Mouse (Mus musculus) embryonic fibroblast, embryonic 13.5 days (primary cell): Measurements from ENCODE around the gene Natd1. TPM values are rescaled to one million over a fixed set of nuclear protein-coding genes. Genes with fewer than 3 reads are reported as not detected.
"Not testable (repeated sequence)": the region's sequence is repeated elsewhere in the genome, so short reads cannot be mapped to it uniquely, and the experiment has no call there.

ENCODE experiments used
- H3K27ac ChIP-seq: 2 replicates; pipeline ENCODE4 v1.5.1; 2012; ENCODE audit warnings: low read length, control low read depth, inconsistent platforms; ENCODE audit not compliant: insufficient read depth
- H3K4me1 ChIP-seq: 2 replicates; pipeline ENCODE4 v1.6.1; 2011; ENCODE audit warnings: low read length; ENCODE audit not compliant: control insufficient read depth, insufficient read depth
- H3K4me3 ChIP-seq: 2 replicates; pipeline ENCODE4 v1.5.1; 2011; ENCODE audit warnings: mild to moderate bottlenecking, control low read depth, low read length; ENCODE audit not compliant: insufficient read depth
- CTCF ChIP-seq: IDR thresholded peaks from 2 replicates; pipeline ENCODE4 v1.5.1; 2011; ENCODE audit warnings: mild to moderate bottlenecking, control low read depth, low read length, moderate library complexity, borderline replicate concordance; ENCODE audit not compliant: insufficient read depth
- POLR2A ChIP-seq: IDR thresholded peaks from 2 replicates; pipeline ENCODE4 v1.6.1; 2011; ENCODE audit warnings: low read depth, mild to moderate bottlenecking, control low read depth, low read length, moderate library complexity
- polyA plus RNA-seq: library from polyadenylated mRNA; stranded (reverse); fragments of >200 nt; gene quantifications from 2 replicates; pipeline ENCODE4 v1.2.4, GENCODE M21; 2011; ENCODE audit warnings: low read depth; ENCODE audit not compliant: missing spikeins, insufficient read length

Natd1 gene
- polyA plus RNA-seq, 1 experiment: 15.1 TPM

DNA sequence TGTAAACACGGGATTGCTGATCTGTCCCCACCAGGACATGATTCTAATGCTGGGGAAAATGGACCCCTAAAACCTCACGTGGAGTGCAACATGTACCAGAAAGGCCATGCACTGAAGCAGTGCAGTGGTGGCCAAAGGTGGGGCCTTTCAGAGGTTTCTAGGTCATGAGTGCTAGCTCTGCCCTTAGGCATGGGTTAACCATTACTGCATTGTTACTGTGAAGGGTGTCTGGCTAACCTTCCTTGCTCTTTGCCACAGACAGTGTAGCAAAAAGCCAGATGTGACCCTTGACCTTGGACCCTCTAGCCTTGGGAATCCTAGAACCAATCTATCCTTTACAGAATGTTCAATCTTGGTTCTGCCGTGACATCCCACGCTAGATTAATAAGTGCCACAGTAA is 12.1 kb downstream of the Natd1 start:
- TF ChIP-seq CTCF: no peak
- no peak for TF ChIP-seq POLR2A
- no peaks in the 10 kb centered on the region for H3K4me1 ChIP-seq
- no peak overlapping the region for H3K27ac ChIP-seq
- H3K4me3 ChIP-seq: no peak overlapping the region

DNA sequence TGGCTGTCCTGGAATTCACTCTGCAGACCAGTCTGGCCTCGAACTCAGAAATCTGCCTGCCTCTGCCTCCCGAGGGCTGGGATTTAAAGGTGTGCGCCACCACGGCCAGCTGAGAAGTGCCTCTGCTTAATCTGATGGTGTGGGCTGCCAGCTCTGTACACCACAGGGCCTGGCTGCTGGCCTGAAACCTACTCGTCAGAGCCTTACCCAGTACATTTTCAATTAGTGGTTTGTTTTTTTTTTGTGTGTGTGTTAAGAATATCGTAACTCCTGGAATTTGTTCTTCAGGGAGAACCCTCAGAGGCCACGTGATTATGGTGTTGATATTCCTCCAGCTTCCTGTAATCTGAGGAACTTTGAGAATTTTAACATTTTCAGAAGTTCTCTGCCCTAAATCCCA is 12.5 kb downstream of the Natd1 start:
- no peak for TF ChIP-seq POLR2A
- no peak for TF ChIP-seq CTCF
- H3K4me1 ChIP-seq: no peaks in the 10 kb centered on the region
- H3K4me3 ChIP-seq: no peak overlapping the region
- H3K27ac ChIP-seq: no peak overlapping the region

DNA sequence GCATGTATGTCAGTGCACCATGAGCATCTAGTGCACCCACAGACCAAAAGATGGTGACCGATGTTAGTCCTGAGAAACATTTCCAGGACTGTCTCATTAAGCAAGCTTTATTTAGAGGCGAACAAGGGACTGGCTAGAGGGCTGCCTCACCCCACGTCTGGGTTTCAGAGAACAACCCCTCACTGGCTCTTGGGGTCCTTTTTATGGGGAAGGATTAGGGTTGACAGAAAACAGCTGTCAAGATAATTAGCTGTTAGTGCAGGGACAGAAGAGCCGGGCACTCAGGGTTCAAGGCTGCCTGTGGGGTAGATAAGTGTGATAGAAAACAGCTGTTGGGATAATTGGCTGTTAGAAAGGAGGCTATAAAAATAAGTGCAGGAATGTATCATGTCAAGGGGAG is 18.6 kb downstream of the Natd1 start:
- TF ChIP-seq CTCF (no peak), POLR2A (no peak)
- H3K27ac ChIP-seq: no peak overlapping the region
- H3K4me1 ChIP-seq: no peaks in the 10 kb centered on the region
- no peak overlapping the region for H3K4me3 ChIP-seq

DNA sequence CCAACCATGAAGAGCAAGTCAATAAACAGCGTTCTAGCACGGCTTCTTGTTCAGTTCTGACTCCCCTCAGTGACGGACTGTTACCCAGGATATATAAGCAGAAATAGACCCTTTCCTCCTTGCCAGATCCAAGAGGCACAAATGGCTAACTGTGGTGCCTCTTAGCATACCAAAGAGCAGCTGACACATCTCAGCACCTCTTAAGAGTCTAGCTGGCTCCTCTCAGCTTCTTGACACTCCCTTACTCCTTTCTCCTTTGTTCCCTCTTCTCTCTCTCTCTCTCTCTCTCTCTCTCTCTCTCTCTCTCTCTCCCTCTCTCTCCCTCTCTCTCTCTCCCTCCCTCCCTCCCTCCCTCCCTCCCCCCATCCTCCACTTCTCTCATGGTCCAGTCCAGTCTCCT is 23.8 kb downstream of the Natd1 start:
- TF ChIP-seq CTCF: no peak
- no peak for TF ChIP-seq POLR2A
- Histone ChIP-seq H3K27ac (no peak overlapping the region), H3K4me3 (no peak overlapping the region), H3K4me1 (no peaks in the 10 kb centered on the region)

DNA sequence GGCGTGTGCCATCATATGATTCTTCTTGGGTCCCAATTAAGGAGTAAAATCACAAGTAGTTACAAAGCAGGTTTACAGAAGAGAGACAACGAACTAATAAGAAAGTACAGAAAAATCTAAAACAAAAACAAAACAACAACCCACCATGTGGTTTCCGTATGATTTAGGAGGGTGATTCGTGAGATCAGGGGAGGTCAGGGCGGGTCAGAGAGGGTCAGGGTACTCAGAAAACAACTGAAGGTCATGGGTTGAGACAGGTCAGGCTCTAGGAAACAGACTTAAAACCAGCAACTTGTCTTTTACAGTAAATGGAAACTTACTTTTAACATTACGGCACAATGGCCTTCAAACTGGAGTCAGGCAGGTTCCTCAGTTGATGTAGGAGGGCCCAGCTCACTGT is 24.3 kb downstream of the Natd1 start:
- Histone ChIP-seq H3K27ac (no peak overlapping the region), H3K4me1 (no peaks in the 10 kb centered on the region), H3K4me3 (no peak overlapping the region)
- no peak for TF ChIP-seq CTCF
- TF ChIP-seq POLR2A: no peak

DNA sequence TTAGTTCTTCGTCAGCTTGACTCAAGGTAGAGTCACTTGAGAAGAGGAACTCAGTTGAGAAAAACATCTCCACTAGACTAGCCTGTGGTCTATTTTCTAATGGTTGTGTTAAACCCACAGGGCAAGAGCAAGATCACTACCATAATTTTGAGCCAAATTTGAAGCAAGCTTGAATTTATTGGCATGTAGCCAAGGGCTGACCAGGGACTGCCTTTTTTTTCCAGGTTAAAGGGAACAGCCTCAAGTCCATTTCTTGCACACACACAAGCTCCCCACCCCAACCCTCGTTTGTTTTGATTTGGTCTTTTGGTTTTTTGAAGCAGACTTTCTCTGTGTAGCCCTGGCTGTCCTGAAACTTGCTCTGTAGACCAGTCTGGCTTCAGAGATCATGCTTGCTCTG is 24.7 kb downstream of the Natd1 start:
- Histone ChIP-seq H3K4me1 (no peaks in the 10 kb centered on the region), H3K27ac (no peak overlapping the region)
- no peak for TF ChIP-seq CTCF
- TF ChIP-seq POLR2A: no peak

DNA sequence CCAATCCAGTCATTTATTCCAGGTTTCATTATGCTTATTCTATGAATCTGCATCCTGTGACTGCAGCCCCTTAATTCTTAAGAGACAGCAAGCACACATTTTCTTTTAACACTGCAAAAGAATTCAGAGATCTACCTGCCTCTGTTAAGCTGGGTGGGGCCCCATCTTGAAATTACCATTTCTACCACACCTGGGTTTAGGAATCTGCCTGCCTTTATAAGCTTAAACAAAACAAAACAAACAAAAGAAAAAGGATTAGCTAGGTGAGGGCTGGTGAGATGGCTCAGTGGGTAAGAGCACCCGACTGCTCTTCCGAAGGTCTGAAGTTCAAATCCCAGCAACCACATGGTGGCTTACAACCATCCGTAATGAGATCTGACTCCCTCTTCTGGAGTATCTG is 27.6 kb downstream of the Natd1 start:
- H3K4me3 ChIP-seq, H3K4me1 ChIP-seq, H3K27ac ChIP-seq: not testable (repeated sequence)

More for the DNA sequence above, 24.7 kb downstream of the Natd1 start:
- no peak overlapping the region for H3K4me3 ChIP-seq

DNA sequence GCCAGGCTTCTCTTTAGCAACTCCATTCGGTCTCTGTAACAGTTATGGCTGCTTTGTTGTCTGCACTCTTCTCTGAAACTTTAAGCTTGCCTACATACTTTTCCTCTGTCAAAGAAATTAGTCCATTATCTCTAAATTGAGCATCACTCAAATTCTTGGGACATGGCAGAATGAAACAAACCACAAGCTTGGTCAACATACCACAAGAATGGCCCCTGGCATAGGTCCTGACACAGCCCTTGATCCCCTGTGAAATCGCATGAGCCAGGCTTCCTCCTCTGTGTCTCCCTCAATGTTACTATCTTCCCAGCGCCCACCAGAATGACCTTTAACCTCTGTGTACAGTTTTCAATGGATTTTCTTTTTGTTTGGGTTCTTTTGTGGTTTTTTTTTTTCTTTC is 32.2 kb downstream of the Natd1 start:
- Histone ChIP-seq H3K4me1 (no peaks in the 10 kb centered on the region; the same call in 1 of the 2 replicates), H3K4me3 (no peak overlapping the region), H3K27ac (no peak overlapping the region)
- no peak; the same call in 1 of the 2 replicates for TF ChIP-seq POLR2A
- TF ChIP-seq CTCF: no peak

DNA sequence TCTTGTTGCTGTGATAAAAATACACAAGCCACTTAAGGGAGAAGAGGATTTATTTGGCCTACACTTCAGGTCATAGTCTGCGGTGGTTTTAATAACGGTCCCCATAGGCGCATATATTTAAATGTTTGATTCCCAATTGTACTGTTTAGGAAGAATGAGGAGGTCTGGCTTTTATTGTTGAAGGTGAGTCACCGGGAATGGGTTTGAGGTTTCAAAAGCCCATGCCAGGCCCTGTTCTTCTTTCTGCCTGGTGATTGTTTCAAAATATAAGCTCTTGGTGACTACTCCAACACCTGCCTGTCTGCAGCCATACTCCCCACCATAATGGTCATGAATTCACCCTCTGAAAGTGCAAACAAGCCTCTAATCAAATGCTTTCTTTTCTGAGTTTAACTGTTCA is 34.0 kb downstream of the Natd1 start:
- TF ChIP-seq CTCF: no peak
- no peak for TF ChIP-seq POLR2A
- no peak overlapping the region for H3K27ac ChIP-seq
- no peak overlapping the region for H3K4me3 ChIP-seq
- H3K4me1 ChIP-seq: no peaks in the 10 kb centered on the region; the same call in 1 of the 2 replicates

DNA sequence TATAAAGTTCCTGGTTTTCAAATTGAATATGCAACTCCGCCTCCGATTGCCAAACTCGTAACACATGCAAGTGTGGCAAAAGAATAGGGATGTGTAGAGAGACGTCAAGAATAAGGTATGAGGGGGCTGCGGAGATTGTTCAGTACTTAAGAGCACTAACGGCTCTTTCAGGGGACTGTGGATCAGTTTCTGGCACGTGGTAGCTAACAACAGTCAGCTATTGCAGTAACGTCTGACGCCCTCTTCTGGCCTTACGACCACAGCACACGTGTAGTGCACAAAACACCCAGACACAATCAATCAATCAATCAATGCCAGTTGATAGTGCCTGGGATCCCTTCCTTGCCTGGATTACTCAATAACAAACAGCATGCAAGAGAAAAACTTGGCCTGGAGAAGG is 35.1 kb downstream of the Natd1 start:
- Histone ChIP-seq H3K27ac (peak overlapping the region; percentile 87), H3K4me3 (peak overlapping the region; percentile 62), H3K4me1 (no peaks in the 10 kb centered on the region; the same call in 1 of the 2 replicates)
- TF ChIP-seq POLR2A (peak; percentile 44), CTCF (peak; percentile 91; the same call in 1 of the 2 replicates)
